Mouse (Mus musculus) ES-E14 (cell line): ENCODE measurements at regions not wholly inside any gene's neighbourhood (a gene's known extent, or its start where the extent isn't known, plus 50 kb on each side); places are given as distances from the start of the nearest gene placed in this dataset.

Source experiments
- CHD2 ChIP-seq: IDR thresholded peaks from 2 replicates; pipeline ENCODE4 v1.6.1; 2014; ENCODE audit warnings: mild to moderate bottlenecking, low read depth, low read length, inconsistent platforms
- HCFC1 ChIP-seq: IDR thresholded peaks from 2 replicates; pipeline ENCODE4 v1.6.1; 2012; ENCODE audit warnings: low read length, inconsistent platforms, borderline replicate concordance; ENCODE audit not compliant: insufficient read depth
- MAFK ChIP-seq: IDR thresholded peaks from 2 replicates; pipeline ENCODE4 v1.6.1; 2014; ENCODE audit warnings: mild to moderate bottlenecking, low read depth, low read length, inconsistent platforms; ENCODE audit not compliant: insufficient read depth
- ZC3H11A ChIP-seq: IDR thresholded peaks from 2 replicates; pipeline ENCODE4 v1.6.1; 2012; ENCODE audit warnings: low read depth, mild to moderate bottlenecking, inconsistent platforms, low read length, borderline replicate concordance
- ZNF384 ChIP-seq: IDR thresholded peaks from 2 replicates; pipeline ENCODE4 v1.6.1; 2012; ENCODE audit warnings: low read depth, low read length, inconsistent platforms

DNA sequence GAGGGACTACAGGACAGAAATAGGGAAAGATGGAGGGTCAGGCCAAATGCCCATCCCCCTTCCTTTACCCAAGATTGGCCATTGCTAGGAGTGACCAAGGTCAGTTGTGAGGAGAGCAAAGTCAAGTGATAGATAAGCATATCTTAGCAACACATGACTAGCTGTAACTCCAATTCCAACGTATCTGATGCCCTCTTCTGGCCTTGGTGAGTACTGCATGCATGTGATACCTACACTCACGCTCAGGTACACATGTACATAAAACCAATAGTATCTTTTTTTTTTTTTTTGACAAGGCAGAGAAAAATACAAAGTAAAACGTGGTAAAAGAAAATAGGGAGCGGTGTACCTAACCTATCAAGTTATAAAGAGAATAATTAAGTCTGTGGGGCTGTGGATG is 413.8 kb upstream of the Trpc7 start:
- no peak for TF ChIP-seq HCFC1
- TF ChIP-seq CHD2 = no peak
- no peak for TF ChIP-seq ZC3H11A
- no peak for TF ChIP-seq ZNF384
- TF ChIP-seq MAFK = no peak
